Mouse (Mus musculus): ENCODE data around the gene Selplg. TPM values are rescaled to one million over a fixed set of nuclear protein-coding genes. Genes with fewer than 3 reads are reported as not detected.

Gene Selplg
- 5.3 TPM in 2 replicates for polyA plus RNA-seq (2015; fragmentation: Nextera tagmentation; extraction: Ambion mirVana)

- Histone ChIP-seq H3K4me1 (no peaks in the 10 kb centered on the region), H3K9ac (no peak within 1 kb of the TSS), H3K27me3 (no peaks in the 10 kb centered on the region), H3K4me3 (replicated peaks) (no peak within 1 kb of the TSS), H3K4me2 (replicated peaks) (no peak within 1 kb of the TSS), H3K9me3 (replicated peaks) (no peaks in the 10 kb centered on the region), H3K36me3 (no peaks in the 10 kb centered on the region), H3K27ac (replicated peaks) (no peak within 1 kb of the TSS)
- WGBS = 26% methylated on average over 8 of the region's 8 CpGs
- no peak for ATAC-seq (ENCODE audit: insufficient number of reproducible peaks, low FRiP score, low TSS enrichment, low read depth)
Measured at GRCm38 (mm10) chr5:113832490-113832901, at the start of gene Selplg. TSS of gene Selplg (minus strand) at chr5:113832644.

- WGBS = 90% methylated on average over 14 of the region's 14 CpGs
- H3K4me1 ChIP-seq = peaks cover 30% of the 10 kb centered on the region
- H3K9me3 ChIP-seq (replicated peaks) = no peaks in the 10 kb centered on the region
- no peak overlapping the region for H3K4me2 ChIP-seq (replicated peaks)
- no peak for ATAC-seq (ENCODE audit: insufficient number of reproducible peaks, low FRiP score, low TSS enrichment, low read depth)
- no peak overlapping the region for H3K9ac ChIP-seq
- no peak overlapping the region for H3K27ac ChIP-seq (replicated peaks)
- peaks cover 10% of the 10 kb centered on the region for H3K36me3 ChIP-seq
- no peaks in the 10 kb centered on the region for H3K27me3 ChIP-seq
- no peak overlapping the region for H3K4me3 ChIP-seq (replicated peaks)
Measured at GRCm38 (mm10) chr5:113881136-113881535, 48.7 kb upstream of the Selplg start.

GRCm38 (mm10) chr5:113878943-113879617 is 46.6 kb upstream of the Selplg start:
- Histone ChIP-seq H3K4me2 (replicated peaks) (no peak overlapping the region), H3K4me3 (replicated peaks) (no peak overlapping the region), H3K36me3 (peaks cover 20% of the 10 kb centered on the region), H3K27me3 (no peaks in the 10 kb centered on the region), H3K27ac (replicated peaks) (peak overlapping the region; percentile 44; the same call in 1 of the 2 replicates), H3K9ac (no peak overlapping the region), H3K4me1 (peaks cover 36% of the 10 kb centered on the region), H3K9me3 (replicated peaks) (no peaks in the 10 kb centered on the region)
- WGBS = 78% methylated on average over 17 of the region's 17 CpGs
- no peak for ATAC-seq (ENCODE audit: insufficient number of reproducible peaks, low FRiP score, low TSS enrichment, low read depth)

- no peaks in the 10 kb centered on the region for H3K9me3 ChIP-seq (replicated peaks)
- ATAC-seq (ENCODE audit: insufficient number of reproducible peaks, low FRiP score, low TSS enrichment, low read depth) = no peak
- no peak overlapping the region for H3K27ac ChIP-seq (replicated peaks)
- H3K4me3 ChIP-seq (replicated peaks) = no peak overlapping the region
- H3K4me1 ChIP-seq = peaks cover 37% of the 10 kb centered on the region
- H3K27me3 ChIP-seq = no peaks in the 10 kb centered on the region
- peaks cover 20% of the 10 kb centered on the region for H3K36me3 ChIP-seq
- WGBS = 58% methylated on average over 3 of the region's 3 CpGs
- no peak overlapping the region for H3K9ac ChIP-seq
- H3K4me2 ChIP-seq (replicated peaks) = no peak overlapping the region
Measured at GRCm38 (mm10) chr5:113877565-113877964, 45.1 kb upstream of the Selplg start.

GRCm38 (mm10) chr5:113876176-113876575 is 43.7 kb upstream of the Selplg start:
- no peaks in the 10 kb centered on the region for H3K27me3 ChIP-seq
- no peak overlapping the region for H3K4me3 ChIP-seq (replicated peaks)
- peaks cover 16% of the 10 kb centered on the region for H3K36me3 ChIP-seq
- ATAC-seq (ENCODE audit: insufficient number of reproducible peaks, low FRiP score, low TSS enrichment, low read depth) = no peak
- WGBS = 87% methylated on average over 7 of the region's 7 CpGs
- no peaks in the 10 kb centered on the region for H3K9me3 ChIP-seq (replicated peaks)
- H3K27ac ChIP-seq (replicated peaks) = no peak overlapping the region
- H3K9ac ChIP-seq = no peak overlapping the region
- peaks cover 42% of the 10 kb centered on the region for H3K4me1 ChIP-seq
- no peak overlapping the region for H3K4me2 ChIP-seq (replicated peaks)

- peaks cover 48% of the 10 kb centered on the region for H3K4me1 ChIP-seq
- ATAC-seq (ENCODE audit: insufficient number of reproducible peaks, low FRiP score, low TSS enrichment, low read depth) = no peak
- H3K9ac ChIP-seq = no peak overlapping the region
- no peak overlapping the region for H3K4me2 ChIP-seq (replicated peaks)
- no peaks in the 10 kb centered on the region for H3K9me3 ChIP-seq (replicated peaks)
- H3K27ac ChIP-seq (replicated peaks) = no peak overlapping the region
- H3K27me3 ChIP-seq = no peaks in the 10 kb centered on the region
- 78% methylated on average over 4 of the region's 4 CpGs for WGBS
- no peak overlapping the region for H3K4me3 ChIP-seq (replicated peaks)
- H3K36me3 ChIP-seq = peaks cover 15% of the 10 kb centered on the region
Measured at GRCm38 (mm10) chr5:113875625-113876024, 43.2 kb upstream of the Selplg start.

- Histone ChIP-seq H3K36me3 (peaks cover 15% of the 10 kb centered on the region), H3K9me3 (replicated peaks) (no peaks in the 10 kb centered on the region), H3K4me2 (replicated peaks) (no peak overlapping the region), H3K4me3 (replicated peaks) (no peak overlapping the region), H3K27me3 (no peaks in the 10 kb centered on the region), H3K4me1 (peaks cover 58% of the 10 kb centered on the region), H3K9ac (no peak overlapping the region), H3K27ac (replicated peaks) (peak overlapping the region; percentile 86)
- WGBS = 50% methylated on average over 19 of the region's 19 CpGs
- no peak for ATAC-seq (ENCODE audit: insufficient number of reproducible peaks, low FRiP score, low TSS enrichment, low read depth)
Measured at GRCm38 (mm10) chr5:113874063-113875024, 41.9 kb upstream of the Selplg start.

DNA sequence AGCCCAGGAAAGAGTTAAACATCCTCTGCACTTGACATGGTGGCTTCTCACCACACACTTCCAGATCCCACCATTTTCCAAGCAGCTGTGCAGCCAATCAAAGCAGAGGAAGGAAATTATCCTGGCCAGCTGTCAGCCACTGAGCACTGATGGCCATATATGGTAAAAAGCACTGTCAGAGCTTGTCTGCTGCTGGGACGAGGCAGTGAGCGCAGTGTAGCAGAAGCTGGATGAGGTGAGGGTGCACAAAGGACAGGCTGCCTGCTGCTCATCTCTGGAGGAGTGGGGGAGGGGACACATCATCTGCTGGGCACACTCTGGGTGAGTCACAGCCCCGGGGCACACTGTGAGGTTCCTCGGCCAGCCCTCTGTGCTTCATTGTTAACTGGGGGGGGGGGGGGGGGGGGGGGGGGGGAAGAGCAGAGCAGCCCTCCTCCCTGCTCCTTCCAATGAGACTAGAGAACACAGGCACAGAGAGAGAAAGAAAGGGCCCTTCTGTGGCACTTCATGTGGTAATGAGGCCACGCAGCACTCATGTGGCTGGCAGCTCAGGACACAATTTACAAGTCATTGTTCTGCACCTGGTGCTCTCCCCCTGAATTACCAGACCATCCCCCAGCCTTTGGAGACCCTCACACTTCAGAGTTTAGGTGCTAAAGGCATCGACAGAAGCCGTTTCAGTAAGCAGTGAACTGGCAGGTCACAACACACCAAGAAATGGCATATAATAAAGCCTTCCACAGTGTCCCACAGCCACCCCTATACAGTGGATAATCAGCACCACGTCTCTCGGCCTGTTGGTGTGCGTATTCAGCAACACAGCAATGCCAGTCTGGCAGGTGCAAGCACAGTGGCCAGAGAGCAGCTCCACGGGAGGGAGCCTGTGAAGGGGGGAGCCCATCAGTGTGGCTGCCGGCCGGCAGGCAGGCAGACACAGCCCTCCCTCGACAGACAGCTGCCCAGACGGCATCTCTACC is 40.8 kb upstream of the Selplg start:
- Histone ChIP-seq H3K4me2 (replicated peaks) (peak overlapping the region; percentile 30), H3K9ac (peak overlapping the region; percentile 9; the same call in 1 of the 2 replicates), H3K9me3 (replicated peaks) (no peaks in the 10 kb centered on the region), H3K27me3 (no peaks in the 10 kb centered on the region), H3K27ac (replicated peaks) (peak overlapping the region; percentile 86), H3K36me3 (peaks cover 15% of the 10 kb centered on the region; the same call in 1 of the 2 replicates), H3K4me1 (peaks cover 62% of the 10 kb centered on the region), H3K4me3 (replicated peaks) (peak overlapping the region; percentile 8; the same call in 1 of the 2 replicates)
- peak; percentile 88 for ATAC-seq (ENCODE audit: insufficient number of reproducible peaks, low FRiP score, low TSS enrichment, low read depth)
- WGBS = 8% methylated on average over 15 of the region's 15 CpGs

- Histone ChIP-seq H3K9ac (0 out of 2 replicates have a peak overlapping the region, but pooled peaks have one; percentile 4), H3K4me1 (peaks cover 63% of the 10 kb centered on the region), H3K4me2 (replicated peaks) (no peak overlapping the region), H3K4me3 (replicated peaks) (no peak overlapping the region), H3K36me3 (peaks cover 15% of the 10 kb centered on the region; the same call in 1 of the 2 replicates), H3K27me3 (no peaks in the 10 kb centered on the region), H3K9me3 (replicated peaks) (no peaks in the 10 kb centered on the region), H3K27ac (replicated peaks) (peak overlapping the region; percentile 86)
- 64% methylated on average over 7 of the region's 7 CpGs for WGBS
- ATAC-seq (ENCODE audit: insufficient number of reproducible peaks, low FRiP score, low TSS enrichment, low read depth) = no peak
Measured at GRCm38 (mm10) chr5:113871903-113872548, 39.6 kb upstream of the Selplg start.

DNA sequence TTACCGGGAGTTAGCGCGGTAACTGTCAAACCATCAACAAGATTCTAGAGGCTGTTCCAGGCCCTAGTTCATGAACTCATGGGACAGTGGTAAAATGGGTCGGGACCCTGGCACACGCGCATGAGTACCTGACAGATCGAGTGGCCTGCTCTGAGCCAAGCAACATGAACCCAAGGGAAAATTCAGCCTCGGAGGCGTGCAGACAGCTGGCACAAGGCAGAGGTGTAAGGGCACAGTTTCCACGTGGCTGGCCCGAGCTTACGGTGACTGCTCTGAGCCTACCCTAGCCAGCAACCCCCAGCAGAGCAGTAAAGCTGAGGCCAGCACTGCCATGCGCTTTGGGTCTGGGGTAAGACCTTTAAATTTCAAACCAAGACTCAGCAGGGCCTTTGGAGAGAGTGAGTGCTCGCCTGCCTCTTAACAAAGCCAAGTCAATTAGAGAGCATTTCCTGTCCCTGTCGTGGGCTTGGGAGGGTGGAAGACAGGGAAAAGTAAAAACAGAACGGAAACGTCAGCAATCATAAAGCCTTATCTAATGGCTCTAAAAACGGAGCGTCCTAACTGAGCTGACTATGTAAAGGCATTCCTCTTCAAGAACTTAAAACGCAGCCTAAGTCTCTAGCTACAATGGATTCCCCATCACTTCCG is 38.1 kb upstream of the Selplg start:
- H3K9ac ChIP-seq = no peak overlapping the region
- H3K36me3 ChIP-seq = peaks cover 4% of the 10 kb centered on the region; the same call in 1 of the 2 replicates
- H3K4me1 ChIP-seq = peaks cover 63% of the 10 kb centered on the region
- H3K27ac ChIP-seq (replicated peaks) = no peak overlapping the region; the same call in 1 of the 2 replicates
- no peak overlapping the region for H3K4me2 ChIP-seq (replicated peaks)
- no peak overlapping the region for H3K4me3 ChIP-seq (replicated peaks)
- no peaks in the 10 kb centered on the region for H3K9me3 ChIP-seq (replicated peaks)
- H3K27me3 ChIP-seq = no peaks in the 10 kb centered on the region
- WGBS = 35% methylated on average over 21 of the region's 21 CpGs
- ATAC-seq (ENCODE audit: insufficient number of reproducible peaks, low FRiP score, low TSS enrichment, low read depth) = no peak

All from embryonic facial prominence, embryonic 15.5 days (tissue).